Mouse (Mus musculus): ENCODE data around the gene Rab3ip. TPM values are rescaled to one million over a fixed set of nuclear protein-coding genes. Genes with fewer than 3 reads are reported as not detected.

The Rab3ip gene
- polyA plus RNA-seq (2012; rRNA removed): 35.7 and 39.8 TPM in 2 replicates

GRCm38 (mm10) chr10:116950009-116950769 is at the start of gene Rab3ip:
Gene Rab3ip, minus strand, starts transcription at chr10:116950769.

GRCm38 (mm10) chr10:116986264-116987082 is 35.9 kb upstream of the Rab3ip start, which contains the start of gene Best3:
Gene Best3, plus strand, starts transcription at chr10:116986314.

GRCm38 (mm10) chr10:116972509-116972908 is 21.9 kb upstream of the Rab3ip start, which contains the start of gene Gm10271:
Gene Gm10271, minus strand, starts transcription at chr10:116972609.

GRCm38 (mm10) chr10:116896336-116897177 is 54.0 kb downstream of the Rab3ip start, which contains the start of gene Myrfl:
Gene Myrfl, minus strand, starts transcription at chr10:116896919.

Other genes with a start within 250 kb of the Rab3ip start
- gene Myrfl, start 53.9 kb downstream of the Rab3ip start, polyA plus RNA-seq (2012; rRNA removed): 0.08 TPM in 2 replicates
- not detected in 2 replicates for gene Gm10271, start 21.8 kb upstream of the Rab3ip start, polyA plus RNA-seq (2012; rRNA removed)
- 0.05 and 0.24 TPM in 2 replicates for gene Best3, start 35.5 kb upstream of the Rab3ip start, polyA plus RNA-seq (2012; rRNA removed)
- 0.06 TPM in 1 of 2 replicates, not detected in the other for gene Lrrc10, start 94.6 kb upstream of the Rab3ip start, polyA plus RNA-seq (2012; rRNA removed)
- gene Cct2, start 113.0 kb upstream of the Rab3ip start, polyA plus RNA-seq (2012; rRNA removed): 260 and 261 TPM in 2 replicates
- 31.0 and 31.2 TPM in 2 replicates for gene Frs2, start 197.8 kb upstream of the Rab3ip start, polyA plus RNA-seq (2012; rRNA removed)